Mouse (Mus musculus) spleen, postnatal 36 days (tissue): ENCODE data around the gene Csf1.
"Not testable (repeated sequence)": the region's sequence is repeated elsewhere in the genome, so short reads cannot be mapped to it uniquely, and the experiment has no call there.

Source experiments
- DNase-seq, 2 experiments: peaks; one replicate each; pipeline ENCODE4 v3.0.0; 2022; ENCODE audit warnings: low spot score in 2 of 2, mixed read lengths in 1 of 2

The Csf1 gene

DNA sequence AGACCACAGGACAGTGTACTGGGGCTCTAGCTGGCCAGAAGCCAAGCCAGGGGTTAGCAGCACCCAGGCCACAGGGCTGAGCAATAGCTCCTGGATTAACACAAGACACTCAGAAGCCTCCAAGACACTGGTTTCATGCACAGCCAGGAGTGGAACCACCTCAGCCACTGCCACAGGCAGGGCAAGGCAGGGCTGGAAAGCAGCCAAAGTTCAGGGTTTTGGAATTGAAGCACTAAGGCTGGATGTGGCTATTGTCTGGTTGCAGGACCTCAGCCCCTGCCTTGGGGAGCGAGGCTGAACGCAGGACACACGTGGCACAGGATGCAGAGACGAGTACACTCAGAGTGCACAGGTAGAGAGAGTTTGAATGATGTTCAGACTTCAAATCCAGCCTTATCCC is 10.8 kb downstream of the Csf1 start:
- DNase-seq, result no peak

DNA sequence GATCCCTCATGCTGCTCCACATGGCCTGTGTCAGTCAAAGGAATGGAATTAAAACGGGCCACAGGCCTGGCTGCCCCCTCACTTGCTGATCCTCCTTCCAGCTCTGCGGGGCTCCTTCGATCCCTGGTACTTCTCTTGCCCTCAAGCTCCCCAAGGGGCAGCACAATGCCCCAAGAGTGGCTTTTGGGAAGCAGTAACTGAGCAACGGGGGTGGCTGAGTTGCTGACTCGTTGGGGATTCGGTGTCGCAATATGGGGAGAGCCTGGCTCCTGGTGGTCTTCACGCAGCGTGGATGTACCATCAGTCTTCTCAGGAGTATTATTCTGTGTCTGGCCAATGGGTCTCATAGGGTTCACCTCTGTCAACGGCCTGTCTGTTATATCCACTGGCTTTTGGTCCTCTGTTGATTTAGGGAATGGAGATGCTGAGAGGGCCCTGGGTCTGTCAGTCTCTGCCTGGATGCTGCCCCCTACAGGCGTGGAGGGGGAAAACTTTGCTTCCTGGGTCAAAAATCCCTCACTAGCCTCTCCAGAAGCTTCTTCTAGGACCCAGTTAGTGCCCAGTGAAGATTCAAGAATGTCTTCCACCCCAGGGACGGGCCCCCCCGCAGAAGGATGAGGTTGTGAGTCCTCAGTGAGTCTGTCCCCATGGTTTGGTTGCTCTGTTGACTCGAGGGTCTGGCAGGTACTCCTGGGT is 11.9 kb downstream of the Csf1 start:
- no peak for DNase-seq

DNA sequence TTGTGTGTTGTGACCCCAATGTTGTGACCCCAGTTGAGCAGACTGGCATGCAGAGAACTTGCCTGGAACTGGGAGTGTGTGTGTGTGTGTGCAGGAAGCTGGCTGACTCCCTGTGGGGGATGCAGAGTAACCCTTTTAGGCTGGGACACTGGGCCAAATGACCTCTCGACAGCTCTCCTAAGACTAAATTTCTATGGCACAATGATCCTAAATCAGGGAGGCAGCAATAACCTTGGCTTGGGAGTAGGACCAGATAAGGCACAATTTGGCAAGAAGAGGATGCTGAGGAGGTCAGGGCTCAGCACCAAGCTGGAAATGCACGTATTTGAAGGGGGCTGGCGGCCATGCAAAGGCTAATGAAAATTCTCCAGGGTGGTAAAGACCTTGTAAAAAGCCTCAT is 14.2 kb downstream of the Csf1 start:
- DNase-seq, result peak in 1 of 2 experiments; percentile 13

DNA sequence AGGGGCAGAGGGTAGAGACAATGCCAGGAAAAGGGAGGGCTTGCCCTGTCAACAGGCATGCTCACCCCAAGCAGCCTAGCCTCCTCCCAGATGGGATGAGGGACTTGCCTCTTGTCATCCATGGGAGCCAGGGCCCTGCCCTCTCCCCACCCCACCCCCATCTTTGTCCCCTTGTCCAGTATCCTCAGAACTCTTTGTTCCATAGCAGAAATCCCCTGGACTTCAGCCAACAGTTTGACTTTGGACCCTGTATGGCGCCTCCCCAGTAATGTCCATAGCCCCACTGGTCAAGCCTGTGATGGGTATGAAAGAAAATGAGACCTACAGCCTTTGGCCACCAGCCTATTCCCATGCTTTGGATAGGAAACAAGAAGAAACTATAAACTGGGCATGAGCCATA is 16.6 kb downstream of the Csf1 start:
- DNase-seq, result no peak

DNA sequence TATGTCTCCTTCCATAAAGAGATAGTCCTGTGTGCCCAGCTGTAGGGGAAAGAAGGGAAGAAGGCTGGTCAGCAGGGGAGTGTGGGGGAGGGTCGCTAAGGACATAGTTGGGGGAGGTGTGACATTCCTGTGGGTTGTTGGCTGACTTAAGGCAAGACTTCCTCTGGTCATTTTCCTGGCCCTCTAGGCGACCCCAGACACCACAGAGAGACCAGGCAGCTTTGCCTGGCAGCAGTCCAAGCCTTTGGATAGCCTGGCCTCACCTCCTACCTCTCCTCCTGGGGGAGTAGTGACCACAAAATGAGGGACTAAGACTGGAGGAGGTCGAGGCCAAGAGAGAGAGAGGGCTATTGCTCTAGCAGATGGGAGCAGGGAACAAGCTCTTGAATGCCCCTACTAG is 17.2 kb downstream of the Csf1 start:
- DNase-seq, result no peak

DNA sequence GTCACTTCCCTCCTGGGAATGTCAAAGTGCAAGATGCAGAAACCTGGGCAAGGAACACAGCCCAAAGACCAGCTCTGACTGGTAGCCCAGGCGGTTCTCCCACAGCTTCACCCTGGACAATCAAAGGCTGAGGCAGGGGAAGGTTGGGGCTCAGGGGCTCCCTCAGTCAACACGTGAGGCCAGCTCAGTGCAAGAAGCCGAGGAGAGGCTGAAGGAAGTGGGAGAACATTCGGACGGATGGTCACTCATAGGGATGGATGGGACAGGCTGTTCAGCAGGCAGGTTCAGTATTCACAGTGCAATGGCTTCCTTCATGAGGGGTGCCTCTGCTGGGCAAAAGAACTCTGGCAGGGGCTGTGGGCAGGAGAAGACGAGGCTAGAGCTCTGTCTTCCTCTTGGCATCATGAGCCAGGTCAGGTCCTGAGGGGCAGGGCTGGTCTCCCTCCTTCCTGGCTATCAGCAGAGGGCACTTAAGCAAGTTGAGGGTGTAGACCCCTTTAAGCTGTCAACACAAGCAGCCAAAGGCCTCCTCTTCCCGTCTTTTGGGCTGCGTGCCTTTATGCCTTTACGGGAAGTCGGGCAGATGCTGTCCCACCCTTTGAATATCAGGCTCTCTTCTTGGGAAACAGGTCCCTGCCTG is 18.1 kb downstream of the Csf1 start:
- DNase-seq, result no peak

DNA sequence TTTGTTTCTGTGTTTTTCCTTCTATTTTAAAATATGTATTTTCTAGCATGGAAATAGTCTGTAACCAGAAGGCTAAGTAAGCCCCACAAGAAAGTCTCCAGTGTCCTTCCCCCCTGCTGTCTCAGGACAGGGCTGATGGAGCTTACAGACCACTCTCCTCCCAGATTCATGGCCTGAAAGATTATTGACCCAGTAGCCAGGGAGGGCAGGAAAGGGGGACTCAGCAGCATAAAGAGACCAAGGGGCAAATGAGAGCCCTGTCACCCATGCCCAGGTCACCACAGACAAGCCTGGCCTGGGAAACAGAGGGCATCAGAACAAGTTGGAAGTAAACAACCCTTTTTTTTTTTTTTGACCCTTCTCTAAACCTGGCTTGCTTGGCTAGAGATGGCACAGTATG is 18.9 kb downstream of the Csf1 start:
- no peak for DNase-seq

DNA sequence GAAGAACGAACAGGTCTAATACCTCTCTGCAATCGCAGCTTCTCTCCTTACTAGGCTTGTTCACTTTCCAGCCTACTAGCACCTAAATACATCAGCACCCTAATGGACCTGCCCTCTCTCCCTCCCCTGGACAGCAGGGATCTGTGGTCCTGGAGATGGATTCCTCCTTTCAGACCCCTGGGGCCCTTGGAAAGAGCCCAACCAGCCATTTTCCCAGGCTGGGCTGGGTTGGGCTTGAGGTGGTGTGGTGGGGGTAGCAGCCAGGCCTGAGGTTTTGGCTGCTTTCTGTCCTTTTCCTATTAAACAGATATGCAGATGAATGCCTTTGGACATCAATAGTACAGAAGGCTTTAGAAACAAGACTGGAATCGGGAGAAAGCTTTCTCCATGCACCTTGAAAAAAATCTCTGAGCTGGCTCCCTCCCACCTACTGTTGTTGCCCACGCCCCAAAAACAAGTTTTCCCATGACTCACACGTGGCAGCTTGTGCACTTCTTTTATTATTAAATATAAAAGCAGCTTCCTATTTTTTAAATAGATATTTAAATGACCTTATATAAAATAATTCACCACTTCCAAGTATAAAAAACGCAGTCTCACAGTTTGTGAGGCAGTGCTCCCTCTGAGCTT is 19.6 kb downstream of the Csf1 start:
- DNase-seq, result no peak

DNA sequence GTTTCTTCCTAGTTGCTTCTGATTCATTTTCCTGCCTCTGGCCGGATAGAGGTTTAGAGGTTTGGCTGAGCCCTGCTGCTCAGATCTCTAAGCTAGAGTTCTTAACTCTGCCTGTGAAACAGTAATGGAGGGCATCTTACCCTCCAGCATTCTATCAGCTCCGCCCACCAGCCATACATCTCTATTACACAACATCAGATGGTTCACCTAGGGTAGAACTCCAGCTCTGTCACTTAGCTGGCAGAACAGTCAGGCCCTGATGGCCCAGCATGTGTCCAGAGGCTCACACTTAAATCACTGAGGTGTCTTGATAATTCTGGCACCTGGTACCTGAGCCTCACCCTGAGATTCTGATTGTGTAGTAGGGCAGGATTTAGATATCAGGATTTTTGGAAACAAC is 20.3 kb downstream of the Csf1 start:
- DNase-seq, result no peak

DNA sequence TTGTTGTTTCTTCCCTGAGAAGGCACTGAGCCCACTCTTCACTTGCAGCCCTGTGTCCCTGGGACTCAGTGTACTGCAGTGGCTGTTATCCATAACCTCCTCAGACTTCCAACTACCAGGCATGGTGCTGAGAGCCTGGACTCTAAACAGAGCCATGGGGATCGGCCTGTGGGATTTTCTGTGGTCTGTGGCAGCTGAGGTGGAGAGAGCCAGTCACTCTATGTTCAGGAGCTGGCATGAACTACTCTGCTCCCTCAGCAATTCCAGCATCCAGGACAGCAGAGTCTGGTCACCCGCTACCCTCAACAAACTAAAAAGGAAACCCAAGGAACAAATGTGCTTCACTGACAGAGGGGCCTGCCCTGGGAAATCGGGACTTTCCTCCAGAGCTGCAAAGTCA is 20.8 kb downstream of the Csf1 start:
- no peak for DNase-seq

DNA sequence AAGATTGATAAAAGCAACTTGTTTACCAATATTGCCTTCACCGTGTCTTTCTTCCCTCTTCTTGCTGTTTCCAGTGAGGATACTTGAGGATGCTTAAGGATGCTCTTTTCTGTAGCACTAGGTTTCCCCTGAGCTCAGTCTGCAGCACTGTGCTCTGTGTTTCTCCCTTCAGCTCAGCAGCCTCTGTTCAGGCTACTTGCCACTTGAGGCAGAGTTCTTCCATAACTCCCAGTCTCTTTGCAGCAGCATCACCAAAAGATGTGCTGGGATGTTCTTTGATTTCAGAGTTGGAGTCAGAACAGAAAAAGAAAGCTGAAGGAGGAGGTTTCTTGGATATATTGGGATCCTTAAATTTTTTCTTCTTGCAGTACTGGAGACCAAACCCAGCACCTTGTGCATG is 21.6 kb downstream of the Csf1 start:
- no peak for DNase-seq

DNA sequence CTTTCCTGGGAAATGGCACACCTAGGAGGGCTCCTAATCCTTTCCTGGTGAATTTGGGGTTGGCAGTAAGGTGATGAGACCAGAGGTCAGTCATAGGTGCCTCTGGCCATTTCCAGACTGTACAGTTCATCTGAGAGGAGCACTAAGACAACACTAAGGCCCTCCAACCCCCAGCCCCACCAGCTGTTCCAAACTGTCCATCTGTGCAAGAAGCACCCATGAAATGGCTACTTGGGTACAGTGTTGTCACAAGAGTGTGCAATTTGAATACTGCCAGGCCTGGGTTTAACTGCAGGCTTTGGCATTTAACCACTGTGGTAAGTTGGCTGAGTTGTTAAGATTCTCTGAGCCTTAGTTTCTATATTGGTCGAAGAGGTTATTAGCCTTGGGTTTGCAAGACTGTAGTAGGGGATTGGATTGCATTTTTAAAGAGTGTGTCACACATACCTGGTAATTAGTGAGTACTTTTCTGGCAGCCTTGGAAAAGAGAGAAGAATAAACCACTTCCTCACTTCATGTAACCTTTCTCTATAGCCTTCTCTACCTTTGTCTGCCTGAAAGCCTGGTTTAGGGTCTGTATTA is 22.6 kb downstream of the Csf1 start:
- DNase-seq, result no peak

DNA sequence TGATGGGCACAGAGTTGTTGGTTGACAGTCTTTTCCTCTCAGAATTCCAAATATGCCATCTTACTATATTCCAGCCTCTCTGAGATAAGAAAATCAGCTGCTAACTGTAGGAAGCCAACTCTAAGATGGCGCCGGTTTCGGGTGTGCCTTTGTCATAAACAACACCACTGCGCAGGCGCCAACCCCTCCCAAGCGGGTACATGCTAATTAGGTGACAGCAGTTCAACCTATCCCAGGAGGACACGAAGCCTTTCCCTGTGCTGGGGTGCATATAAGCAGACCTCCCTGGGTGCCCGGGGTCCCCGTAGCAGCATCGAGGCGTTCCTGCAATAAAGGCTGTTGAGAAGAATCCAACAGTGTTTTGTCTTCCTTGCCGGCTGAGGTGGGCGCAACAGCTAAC is 24.6 kb downstream of the Csf1 start:
- DNase-seq, result not testable (repeated sequence)

DNA sequence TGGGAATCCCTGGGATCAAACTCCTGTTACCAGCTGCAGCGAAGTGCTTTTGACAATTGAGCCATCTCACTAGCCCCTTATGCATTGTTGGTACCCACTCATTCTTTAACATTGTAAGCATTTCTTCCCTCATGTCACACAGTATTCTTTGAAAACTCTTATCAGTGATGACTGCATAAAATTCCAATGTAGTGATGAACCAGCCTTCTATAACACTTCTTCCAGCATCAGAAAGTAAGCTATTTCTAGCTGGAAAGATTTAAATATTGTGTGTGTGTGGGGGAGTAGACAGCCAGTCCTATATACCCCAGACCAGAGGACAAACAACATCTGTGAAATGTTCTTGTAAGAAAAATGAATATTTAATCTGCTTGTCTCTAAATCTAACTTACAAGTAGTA is 26.9 kb downstream of the Csf1 start:
- no peak for DNase-seq

DNA sequence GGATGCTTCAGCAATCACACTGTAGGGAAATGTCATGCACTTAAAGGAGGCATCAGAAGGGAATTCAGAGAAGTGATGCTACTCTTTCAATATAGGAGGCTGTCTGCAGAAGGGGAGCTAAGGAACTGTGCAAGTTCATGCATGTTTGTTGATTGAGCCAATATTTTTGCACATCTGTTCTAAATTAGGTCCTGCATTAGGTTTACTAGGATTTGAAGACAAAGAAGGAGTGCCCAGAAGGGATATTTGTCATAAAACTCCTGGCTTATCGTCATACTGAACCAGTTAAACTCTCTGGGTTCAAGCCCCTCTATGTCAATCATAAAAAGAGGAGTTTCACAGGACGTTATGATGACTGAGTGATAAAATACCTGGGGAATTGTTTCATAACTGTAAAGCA is 30.0 kb downstream of the Csf1 start:
- DNase-seq, result no peak

DNA sequence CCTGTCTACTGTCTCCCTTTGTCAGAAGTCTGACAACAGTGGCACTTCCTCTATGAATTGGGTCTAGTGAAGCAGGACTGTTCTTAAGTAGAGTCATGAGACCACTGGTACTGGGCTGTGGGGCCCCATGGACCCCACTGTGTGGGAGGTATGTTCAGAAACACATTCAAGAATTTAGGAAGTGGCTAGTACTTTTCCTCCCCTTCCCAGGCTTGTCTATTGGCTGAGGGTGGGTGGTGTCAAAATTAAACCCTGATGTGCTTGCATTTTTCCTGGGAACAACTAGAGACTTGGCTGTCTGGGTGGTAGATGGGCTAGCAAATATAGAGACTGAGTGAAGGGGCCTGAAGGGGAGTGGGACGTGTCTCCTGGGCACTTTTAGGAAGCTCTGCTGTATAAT is 31.8 kb downstream of the Csf1 start:
- no peak for DNase-seq

DNA sequence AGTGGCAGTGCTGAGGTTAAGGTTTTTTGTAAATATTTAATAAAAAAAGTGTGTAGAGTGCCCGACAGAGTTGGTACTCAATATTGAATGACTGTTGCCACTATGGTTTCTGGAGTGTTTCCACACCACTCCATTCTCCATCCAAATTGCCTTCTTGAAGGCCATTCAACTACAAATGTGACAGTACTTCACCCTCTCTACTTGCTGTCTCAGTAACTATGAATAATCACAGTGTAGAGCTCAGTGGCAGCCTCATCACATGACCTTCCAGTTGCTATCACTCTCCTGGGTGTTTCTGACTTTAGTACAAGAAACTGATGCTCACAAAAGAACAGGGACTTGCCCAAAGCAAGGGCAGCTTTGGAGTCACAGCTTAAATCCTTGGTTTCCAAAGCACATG is 44.3 kb downstream of the Csf1 start:
- no peak for DNase-seq

DNA sequence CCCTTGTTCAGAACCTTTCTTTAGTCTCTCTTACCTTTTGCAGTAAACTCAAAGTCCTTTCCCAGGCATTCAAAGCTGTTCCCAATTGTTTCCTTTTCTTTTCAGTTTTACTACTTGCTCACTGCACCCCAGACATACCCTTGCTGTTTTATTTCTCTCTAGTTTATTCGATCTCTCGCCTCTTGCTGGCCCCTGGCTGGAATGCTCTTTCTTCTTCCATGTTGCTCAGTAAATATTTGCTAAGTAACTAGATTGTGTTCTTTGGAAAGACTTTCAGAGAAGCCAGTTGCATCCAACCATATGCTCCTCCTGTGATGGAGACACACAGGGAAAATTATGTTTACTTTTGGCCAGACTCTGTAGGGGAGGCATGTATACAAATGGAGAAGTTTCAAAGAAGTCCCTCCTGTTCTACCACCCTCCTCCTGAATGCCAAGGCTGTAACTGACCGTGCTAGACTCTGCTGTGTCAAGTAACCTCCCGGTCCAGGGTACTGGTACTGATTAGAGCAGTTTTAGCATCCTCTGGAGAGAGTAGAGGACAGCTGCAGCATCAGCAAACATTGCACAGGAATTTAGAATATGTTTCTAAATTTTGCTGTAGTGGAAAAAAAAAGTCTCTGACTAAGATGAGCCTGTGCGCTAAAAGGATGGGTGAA is 45.9 kb downstream of the Csf1 start:
- DNase-seq, result no peak

DNA sequence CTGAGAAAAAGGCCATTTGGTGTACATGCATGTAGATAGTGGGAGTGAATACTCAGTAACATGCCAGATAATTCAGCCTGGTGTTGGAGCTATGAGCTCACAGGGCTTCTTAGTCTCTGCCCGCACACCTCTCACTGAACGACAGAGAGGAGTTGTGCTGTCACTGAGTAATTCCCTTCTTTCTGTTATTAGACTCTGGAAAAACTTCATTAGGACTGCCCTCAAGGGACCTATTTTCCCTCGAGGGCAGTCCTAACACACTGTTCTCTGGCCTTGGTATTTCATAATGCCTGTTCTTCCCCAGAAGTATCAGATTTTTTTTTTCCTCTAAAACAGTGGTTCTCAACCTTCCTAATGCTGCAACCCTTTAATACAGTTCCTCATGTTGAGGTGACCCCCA is 48.2 kb downstream of the Csf1 start:
- no peak for DNase-seq

DNA sequence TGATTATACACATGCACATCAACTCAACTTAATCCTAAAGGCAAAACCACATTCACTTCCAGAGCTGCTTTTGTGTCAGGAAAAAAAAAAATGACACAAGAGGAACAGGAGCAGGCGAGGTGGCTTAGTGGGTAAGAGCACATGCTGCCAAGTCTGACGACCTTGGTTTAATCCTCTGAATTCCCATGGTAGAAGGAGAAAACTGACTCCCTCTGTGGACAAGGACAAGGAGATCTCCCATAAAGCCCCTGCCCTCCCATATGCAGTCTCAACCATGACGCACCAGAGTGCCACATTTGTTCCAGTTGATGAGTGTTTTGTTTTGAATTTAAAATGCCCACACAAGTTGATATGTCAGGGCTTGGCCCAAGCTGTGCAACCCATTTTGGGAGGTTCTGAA is 51.1 kb downstream of the Csf1 start:
- no peak for DNase-seq

DNA sequence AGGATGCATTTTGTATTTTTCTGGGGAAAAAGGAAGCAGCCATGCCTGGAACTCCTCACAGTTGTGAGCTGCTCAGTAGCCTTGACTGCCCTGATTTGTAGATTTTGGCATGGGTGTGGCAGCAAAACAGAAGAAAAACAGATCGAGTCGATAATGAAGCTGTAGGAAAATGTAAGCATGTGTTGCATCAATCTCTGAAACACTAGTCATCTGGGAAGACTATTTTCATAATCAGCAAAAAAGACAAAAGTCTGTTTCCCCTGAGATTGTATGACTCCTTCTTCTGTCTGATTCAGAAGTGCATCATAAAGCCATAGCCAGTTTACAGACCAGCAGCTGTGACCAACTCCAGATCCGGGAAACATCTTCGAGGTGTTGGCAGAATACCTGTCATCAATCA is 53.0 kb downstream of the Csf1 start:
- DNase-seq, result no peak

DNA sequence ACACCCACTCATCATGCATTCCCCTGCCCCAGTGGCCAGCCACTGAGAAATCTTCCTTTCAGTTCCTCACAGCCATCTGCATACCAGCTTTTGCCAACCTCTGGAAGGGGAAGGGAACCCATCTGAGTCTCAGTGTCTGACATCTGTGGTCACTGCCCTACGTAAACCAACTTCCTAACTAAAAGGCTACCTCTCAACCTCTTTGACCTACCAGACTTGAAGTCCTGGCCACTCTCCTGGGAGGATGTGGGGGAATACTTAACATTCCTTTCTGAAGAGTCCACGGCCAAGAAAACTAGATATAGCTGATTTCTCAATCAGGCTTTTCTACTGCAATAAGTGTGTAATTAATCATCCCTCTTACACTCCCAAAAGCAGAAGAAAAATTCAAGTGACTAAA is 54.1 kb downstream of the Csf1 start:
- peak; percentile 6 to 28 for DNase-seq

DNA sequence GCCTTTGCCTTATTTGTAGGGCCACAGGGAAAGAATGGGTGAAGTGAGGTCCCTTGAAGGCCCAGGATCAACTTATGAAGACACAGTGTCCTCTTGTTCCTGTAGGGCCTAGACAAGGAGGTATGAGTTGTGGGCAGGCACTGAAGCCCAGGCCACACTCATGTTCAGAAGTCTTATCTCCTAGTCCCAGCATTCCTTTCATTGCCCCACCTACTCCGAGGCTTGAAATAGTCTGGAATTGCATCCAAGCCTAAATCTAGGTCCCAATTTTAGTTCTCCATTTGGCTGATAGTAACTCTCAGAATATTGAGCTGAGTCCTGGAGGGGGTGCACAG is 55.9 kb downstream of the Csf1 start:
- no peak for DNase-seq
